Mouse (Mus musculus): ENCODE results near the gene Otulin. TPM values are rescaled to one million over a fixed set of nuclear protein-coding genes. Genes with fewer than 3 reads are reported as not detected.

The Otulin gene
- polyA plus RNA-seq, 1 experiment from 2014 or later, result 24.1 TPM

- no peak overlapping the region for H3K9ac ChIP-seq
- H3K36me3 ChIP-seq, result peaks cover 59% of the 10 kb centered on the region
- H3K27me3 ChIP-seq, result no peaks in the 10 kb centered on the region
- no peak for ATAC-seq (ENCODE audit: low FRiP score)
- no peak overlapping the region for H3K4me3 ChIP-seq
- H3K4me2 ChIP-seq, result no peak overlapping the region
- 93% methylated on average over 8 of the region's 8 CpGs for WGBS
- H3K4me1 ChIP-seq (replicated peaks), result 0 out of 2 replicates have a peak, but pooled peaks cover 6% of the 10 kb centered on the region
- no peak overlapping the region for H3K27ac ChIP-seq
- no peaks in the 10 kb centered on the region for H3K9me3 ChIP-seq
Measured at GRCm38 (mm10) chr15:27571179-27571578, 59.3 kb downstream of the Otulin start.

- Histone ChIP-seq H3K4me1 (replicated peaks) (no peaks in the 10 kb centered on the region), H3K4me2 (no peak overlapping the region), H3K27me3 (no peaks in the 10 kb centered on the region), H3K4me3 (no peak overlapping the region), H3K9me3 (no peaks in the 10 kb centered on the region), H3K27ac (no peak overlapping the region), H3K36me3 (peaks cover 63% of the 10 kb centered on the region), H3K9ac (no peak overlapping the region)
- WGBS, result 91% methylated on average over 4 of the region's 4 CpGs
- ATAC-seq (ENCODE audit: low FRiP score), result no peak
Measured at GRCm38 (mm10) chr15:27570385-27570784, 60.1 kb downstream of the Otulin start.

GRCm38 (mm10) chr15:27569924-27570323, 60.6 kb downstream of the Otulin start:
- H3K9me3 ChIP-seq, result no peaks in the 10 kb centered on the region
- no peaks in the 10 kb centered on the region for H3K4me1 ChIP-seq (replicated peaks)
- ATAC-seq (ENCODE audit: low FRiP score), result no peak
- H3K4me3 ChIP-seq, result no peak overlapping the region
- H3K27me3 ChIP-seq, result no peaks in the 10 kb centered on the region
- H3K9ac ChIP-seq, result no peak overlapping the region
- 77% methylated on average over 2 of the region's 2 CpGs for whole genome bisulfite sequencing
- no peak overlapping the region for H3K27ac ChIP-seq
- H3K4me2 ChIP-seq, result no peak overlapping the region
- H3K36me3 ChIP-seq, result peaks cover 66% of the 10 kb centered on the region

GRCm38 (mm10) chr15:27568371-27568770, 62.1 kb downstream of the Otulin start:
- Histone ChIP-seq H3K36me3 (peaks cover 69% of the 10 kb centered on the region), H3K27ac (no peak overlapping the region), H3K27me3 (no peaks in the 10 kb centered on the region), H3K4me1 (replicated peaks) (no peaks in the 10 kb centered on the region; the same call in 1 of the 2 replicates), H3K4me2 (no peak overlapping the region), H3K9me3 (no peaks in the 10 kb centered on the region), H3K4me3 (no peak overlapping the region), H3K9ac (no peak overlapping the region)
- WGBS, result 67% methylated on average over 6 of the region's 6 CpGs
- no peak for ATAC-seq (ENCODE audit: low FRiP score)

GRCm38 (mm10) chr15:27567356-27567755, 63.1 kb downstream of the Otulin start:
- no peak overlapping the region for H3K9ac ChIP-seq
- H3K27ac ChIP-seq, result no peak overlapping the region
- no peak for ATAC-seq (ENCODE audit: low FRiP score)
- H3K36me3 ChIP-seq, result peaks cover 63% of the 10 kb centered on the region
- no peak overlapping the region for H3K4me3 ChIP-seq
- WGBS, result 89% methylated on average over 16 of the region's 16 CpGs
- H3K4me2 ChIP-seq, result no peak overlapping the region
- H3K4me1 ChIP-seq (replicated peaks), result no peaks in the 10 kb centered on the region; the same call in 1 of the 2 replicates
- H3K27me3 ChIP-seq, result no peaks in the 10 kb centered on the region
- no peaks in the 10 kb centered on the region for H3K9me3 ChIP-seq

GRCm38 (mm10) chr15:27565626-27566185, 64.8 kb downstream of the Otulin start:
- H3K4me1 ChIP-seq (replicated peaks), result no peaks in the 10 kb centered on the region; the same call in 1 of the 2 replicates
- no peak for ATAC-seq (ENCODE audit: low FRiP score)
- H3K9me3 ChIP-seq, result no peaks in the 10 kb centered on the region
- 92% methylated on average over 10 of the region's 10 CpGs for WGBS
- H3K27ac ChIP-seq, result no peak overlapping the region
- H3K4me2 ChIP-seq, result no peak overlapping the region
- H3K9ac ChIP-seq, result no peak overlapping the region
- no peaks in the 10 kb centered on the region for H3K27me3 ChIP-seq
- H3K4me3 ChIP-seq, result no peak overlapping the region
- H3K36me3 ChIP-seq, result peaks cover 55% of the 10 kb centered on the region

GRCm38 (mm10) chr15:27564106-27565100, 66.1 kb downstream of the Otulin start:
- ATAC-seq (ENCODE audit: low FRiP score), result peak; percentile 18; the same call in 1 of the 2 replicates
- H3K36me3 ChIP-seq, result peaks cover 52% of the 10 kb centered on the region
- peak overlapping the region; percentile 60; the same call in 1 of the 2 replicates for H3K27ac ChIP-seq

GRCm38 (mm10) chr15:27560315-27560714, 70.2 kb downstream of the Otulin start:
- Histone ChIP-seq H3K4me1 (replicated peaks) (peaks cover 27% of the 10 kb centered on the region), H3K9me3 (no peaks in the 10 kb centered on the region), H3K36me3 (peaks cover 28% of the 10 kb centered on the region), H3K4me2 (no peak overlapping the region), H3K27me3 (no peaks in the 10 kb centered on the region), H3K27ac (no peak overlapping the region), H3K9ac (no peak overlapping the region), H3K4me3 (no peak overlapping the region)
- WGBS, result 84% methylated on average over 11 of the region's 11 CpGs
- ATAC-seq (ENCODE audit: low FRiP score), result no peak

More at GRCm38 (mm10) chr15:27564106-27565100, 66.1 kb downstream of the Otulin start:
- Histone ChIP-seq H3K4me3 (no peak overlapping the region), H3K27me3 (no peaks in the 10 kb centered on the region), H3K9me3 (no peaks in the 10 kb centered on the region), H3K4me1 (replicated peaks) (peaks cover 12% of the 10 kb centered on the region; the same call in 1 of the 2 replicates), H3K9ac (no peak overlapping the region), H3K4me2 (no peak overlapping the region)
- WGBS, result 81% methylated on average over 14 of the region's 14 CpGs

GRCm38 (mm10) chr15:27558456-27559147, 71.9 kb downstream of the Otulin start:
- Histone ChIP-seq H3K27ac (peak overlapping the region; percentile 66), H3K9me3 (no peaks in the 10 kb centered on the region), H3K4me1 (replicated peaks) (peaks cover 27% of the 10 kb centered on the region), H3K9ac (0 out of 2 replicates have a peak overlapping the region, but pooled peaks have one; percentile 13), H3K36me3 (peaks cover 30% of the 10 kb centered on the region), H3K4me3 (no peak overlapping the region), H3K27me3 (no peaks in the 10 kb centered on the region), H3K4me2 (peak overlapping the region; percentile 6; the same call in 1 of the 2 replicates)
- WGBS, result 47% methylated on average over 16 of the region's 16 CpGs
- peak; percentile 73 for ATAC-seq (ENCODE audit: low FRiP score)

- H3K4me3 ChIP-seq, result no peak overlapping the region
- peaks cover 21% of the 10 kb centered on the region for H3K36me3 ChIP-seq
- no peak overlapping the region for H3K27ac ChIP-seq
- no peaks in the 10 kb centered on the region for H3K9me3 ChIP-seq
- H3K27me3 ChIP-seq, result no peaks in the 10 kb centered on the region
- H3K4me1 ChIP-seq (replicated peaks), result peaks cover 34% of the 10 kb centered on the region
- no peak for ATAC-seq (ENCODE audit: low FRiP score)
- 94% methylated on average over 5 of the region's 5 CpGs for WGBS
- no peak overlapping the region for H3K4me2 ChIP-seq
- no peak overlapping the region for H3K9ac ChIP-seq
Measured at GRCm38 (mm10) chr15:27553554-27553953, 76.9 kb downstream of the Otulin start.

- Histone ChIP-seq H3K9ac (no peak overlapping the region), H3K4me2 (no peak overlapping the region), H3K27me3 (no peaks in the 10 kb centered on the region), H3K27ac (no peak overlapping the region), H3K36me3 (peaks cover 17% of the 10 kb centered on the region), H3K4me1 (replicated peaks) (peaks cover 32% of the 10 kb centered on the region), H3K4me3 (no peak overlapping the region), H3K9me3 (no peaks in the 10 kb centered on the region)
- WGBS, result 88% methylated on average over 10 of the region's 10 CpGs
- no peak for ATAC-seq (ENCODE audit: low FRiP score)
Measured at GRCm38 (mm10) chr15:27552129-27552700, 78.3 kb downstream of the Otulin start.

All from hindbrain, embryonic 13.5 days (tissue).